Mouse (Mus musculus): Measurements from ENCODE around the gene Slc25a36.
A peak's percentile ranks its signal among the peaks of the same experiment; 100 is the strongest.

The Slc25a36 gene

GRCm38 (mm10) chr9:97110571-97111390 lies at the start of gene Slc25a36:
TSS of gene Slc25a36 (minus strand) at chr9:97111157.
- peak; percentile 96 to 97 for DNase-seq

- no peak for DNase-seq
These were observed 47.5 kb upstream of the Slc25a36 start for GRCm38 (mm10) chr9:97158412-97158811.

- DNase-seq = no peak
These were observed 45.0 kb upstream of the Slc25a36 start for GRCm38 (mm10) chr9:97155981-97156380.

GRCm38 (mm10) chr9:97154956-97155355 lies 44.0 kb upstream of the Slc25a36 start:
- DNase-seq = no peak

- DNase-seq = no peak
These were observed 42.0 kb upstream of the Slc25a36 start for GRCm38 (mm10) chr9:97153006-97153405.

- DNase-seq = no peak
These were observed 36.3 kb upstream of the Slc25a36 start for GRCm38 (mm10) chr9:97147270-97147669.

GRCm38 (mm10) chr9:97145351-97145750 lies 34.4 kb upstream of the Slc25a36 start:
- DNase-seq = no peak

GRCm38 (mm10) chr9:97143416-97143815 lies 32.5 kb upstream of the Slc25a36 start:
- DNase-seq = no peak

- DNase-seq = no peak
These were observed 31.6 kb upstream of the Slc25a36 start for GRCm38 (mm10) chr9:97142558-97142957.

GRCm38 (mm10) chr9:97141723-97142122 lies 30.8 kb upstream of the Slc25a36 start:
- no peak for DNase-seq

GRCm38 (mm10) chr9:97140145-97140932 lies 29.4 kb upstream of the Slc25a36 start:
- DNase-seq = no peak

GRCm38 (mm10) chr9:97137678-97138077 lies 26.7 kb upstream of the Slc25a36 start:
- DNase-seq = no peak

- DNase-seq = no peak
These were observed 26.2 kb upstream of the Slc25a36 start for GRCm38 (mm10) chr9:97137116-97137515.

- DNase-seq = no peak
These were observed 24.9 kb upstream of the Slc25a36 start for GRCm38 (mm10) chr9:97135866-97136265.

- DNase-seq = no peak
These were observed 22.2 kb upstream of the Slc25a36 start for GRCm38 (mm10) chr9:97133178-97133577.

- DNase-seq = no peak
These were observed 19.0 kb upstream of the Slc25a36 start for GRCm38 (mm10) chr9:97130001-97130400.

- no peak for DNase-seq
These were observed 13.2 kb upstream of the Slc25a36 start for GRCm38 (mm10) chr9:97123934-97124692.

- DNase-seq = no peak
These were observed 10.5 kb upstream of the Slc25a36 start for GRCm38 (mm10) chr9:97121432-97121831.

- no peak for DNase-seq
These were observed 3.3 kb upstream of the Slc25a36 start for GRCm38 (mm10) chr9:97114271-97114670.

- no peak for DNase-seq
These were observed 2.6 kb upstream of the Slc25a36 start for GRCm38 (mm10) chr9:97113555-97113929.

- no peak for DNase-seq
These were observed 2.0 kb upstream of the Slc25a36 start for GRCm38 (mm10) chr9:97112797-97113554.

GRCm38 (mm10) chr9:97112238-97112637 lies 1.3 kb upstream of the Slc25a36 start:
- DNase-seq = no peak

- no peak for DNase-seq
These were observed 549 bp upstream of the Slc25a36 start for GRCm38 (mm10) chr9:97111506-97111905.
